Mouse (Mus musculus) spleen, adult 2 months (tissue): ENCODE data around the gene Mfap1a.
"Not testable (repeated sequence)": the region's sequence is repeated elsewhere in the genome, so short reads cannot be mapped to it uniquely, and the experiment has no call there.

Experiments used
- CTCF ChIP-seq: fragments of 200-500 bp; IDR thresholded peaks from 2 replicates; pipeline ENCODE4 v1.5.1; 2011; ENCODE audit warnings: mild to moderate bottlenecking, inconsistent platforms; ENCODE audit not compliant: insufficient read depth, insufficient read length, insufficient replicate concordance; ENCODE audit errors: extremely low read depth
- POLR2A ChIP-seq: fragments of 200-500 bp; IDR thresholded peaks from 2 replicates; pipeline ENCODE4 v1.6.1; 2011; ENCODE audit warnings: low read depth, low read length, inconsistent platforms

DNA sequence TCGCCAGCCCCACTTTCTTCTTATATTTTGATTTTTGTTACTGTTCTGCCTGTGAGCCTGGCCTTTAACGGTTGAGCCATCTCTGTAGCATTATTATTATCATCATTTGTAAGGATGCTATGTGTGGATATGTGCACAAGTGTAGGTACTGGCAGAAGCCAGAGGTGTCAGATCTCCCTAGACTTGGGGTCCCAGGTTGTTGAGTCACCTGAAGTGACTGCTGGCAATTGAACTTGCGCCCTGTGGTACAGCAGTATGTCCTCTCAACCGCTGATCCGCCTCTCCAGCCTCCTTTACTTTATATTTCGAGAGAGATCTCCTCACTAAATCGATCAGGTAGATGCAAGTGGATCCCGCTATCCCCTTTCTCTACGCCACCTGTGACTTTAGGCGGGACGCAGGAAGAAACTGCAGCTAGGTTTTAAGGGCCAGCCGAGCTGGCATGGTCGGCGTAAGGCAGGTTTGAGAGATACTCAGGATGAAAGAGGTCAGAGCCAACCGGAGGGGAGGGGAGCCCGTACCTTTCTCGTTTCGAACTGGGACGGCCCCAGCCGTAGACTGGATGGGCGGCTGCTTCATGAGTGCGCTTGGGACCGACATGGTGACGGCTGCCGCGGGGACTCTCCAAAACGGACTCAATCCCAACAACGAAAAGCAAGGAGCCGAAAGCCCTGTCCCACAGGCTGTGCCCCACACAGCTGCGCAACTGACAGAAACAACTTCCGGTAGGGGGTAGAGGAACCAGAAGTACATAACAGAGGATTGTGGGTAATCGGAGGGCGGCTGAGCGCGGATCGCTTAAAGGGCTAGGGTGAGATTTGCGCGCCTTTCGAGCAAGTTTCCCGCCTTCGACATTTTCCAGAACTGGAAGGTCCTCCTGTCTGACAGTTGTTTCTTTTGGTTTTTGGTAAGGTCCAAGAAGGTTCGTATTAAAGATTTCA lies at the start of gene Mfap1a, which contains the start of gene Wdr76:
- TF ChIP-seq CTCF: not testable (repeated sequence)
- TF ChIP-seq POLR2A: peak; percentile 94
